Mouse (Mus musculus) small intestine, adult 2 months (tissue): ENCODE results near the gene Pde4d. TPM values are rescaled to one million over a fixed set of nuclear protein-coding genes. Genes with fewer than 3 reads are reported as not detected.

Experiments
- H3K27ac ChIP-seq: fragments of 200-500 bp; 2 replicates; pipeline ENCODE4 v1.5.1; 2012; ENCODE audit warnings: low read depth, low read length, control low read depth, inconsistent platforms; ENCODE audit not compliant: insufficient read depth
- H3K27me3 ChIP-seq: fragments of 200-500 bp; 2 replicates; pipeline ENCODE4 v1.6.1; 2012; ENCODE audit warnings: mild to moderate bottlenecking, moderate library complexity, low read length, inconsistent platforms; ENCODE audit not compliant: control insufficient read depth, insufficient read depth
- H3K36me3 ChIP-seq: fragments of 200-500 bp; 2 replicates; pipeline ENCODE4 v1.6.1; 2012; ENCODE audit warnings: mild to moderate bottlenecking, low read length, control low read depth, inconsistent platforms; ENCODE audit not compliant: control insufficient read depth, insufficient read depth
- H3K4me1 ChIP-seq: fragments of 200-500 bp; 2 replicates; pipeline ENCODE4 v1.6.1; 2012; ENCODE audit warnings: low read length, inconsistent platforms, mixed read lengths; ENCODE audit not compliant: control insufficient read depth, insufficient read depth, insufficient read length
- H3K4me3 ChIP-seq: fragments of 200-500 bp; 2 replicates; pipeline ENCODE4 v1.5.1; 2012; ENCODE audit warnings: low read depth, mild to moderate bottlenecking, control low read depth, inconsistent platforms, low read length, moderate library complexity
- CTCF ChIP-seq: fragments of 200-500 bp; IDR thresholded peaks from 2 replicates; pipeline ENCODE4 v1.5.1; 2012; ENCODE audit warnings: low read depth, mild to moderate bottlenecking, control low read depth, inconsistent platforms, low read length, moderate library complexity, mixed read lengths; ENCODE audit not compliant: insufficient replicate concordance, insufficient read length; ENCODE audit errors: extremely low read depth
- POLR2A ChIP-seq: fragments of 200-500 bp; IDR thresholded peaks from 2 replicates; pipeline ENCODE4 v1.6.1; 2012; ENCODE audit warnings: low read depth, mild to moderate bottlenecking, control low read depth, inconsistent platforms, low read length, moderate library complexity
- WGBS: fragments of 180-500 bp; shearing (Covaris S2); methylation state at CpG from one replicate; pipeline ENCODE4 v1.1.7; 2018; 5-methylcytosine and 5-hydroxymethylcytosine counted together
- polyA plus RNA-seq: library from polyadenylated mRNA; depleted of rRNA; stranded (reverse); fragments of >200 nt; gene quantifications from 2 replicates; pipeline ENCODE4 v1.2.3, GENCODE M21; 2012

Gene Pde4d
- polyA plus RNA-seq, 1 experiment, result 8.4 TPM

DNA sequence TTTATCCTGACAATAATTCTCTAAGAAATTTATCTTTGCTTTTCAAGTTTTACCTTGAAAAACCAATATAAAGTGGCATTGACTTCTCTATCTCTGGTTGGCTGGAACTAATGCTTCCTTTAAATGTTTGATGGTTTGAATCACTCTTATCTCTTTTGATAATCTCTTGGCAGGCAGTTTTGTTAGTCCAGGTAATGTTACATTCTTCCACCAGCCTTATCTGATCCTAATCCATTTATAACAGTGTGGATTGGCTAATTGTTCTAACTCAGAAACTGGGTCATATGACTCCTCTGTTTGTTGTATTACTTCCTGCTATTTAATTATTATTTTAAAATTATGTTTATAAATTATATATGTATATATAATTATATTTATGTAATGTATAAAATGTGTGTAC, 105.2 kb downstream of the Pde4d start:
- Histone ChIP-seq H3K27ac (no peak overlapping the region), H3K36me3 (no peaks in the 10 kb centered on the region), H3K27me3 (no peaks in the 10 kb centered on the region), H3K4me3 (no peak overlapping the region), H3K4me1 (peaks cover 2% of the 10 kb centered on the region; the same call in 1 of the 2 replicates)
- TF ChIP-seq CTCF (no peak), POLR2A (no peak)

GRCm38 (mm10) chr13:108596938-108597337, 147.2 kb downstream of the Pde4d start:
- no peaks in the 10 kb centered on the region for H3K36me3 ChIP-seq
- no peaks in the 10 kb centered on the region for H3K4me1 ChIP-seq
- TF ChIP-seq POLR2A (no peak), CTCF (no peak)
- no peak overlapping the region for H3K4me3 ChIP-seq
- 57% methylated on average over 3 of the region's 3 CpGs for WGBS
- H3K27ac ChIP-seq, result no peak overlapping the region
- no peaks in the 10 kb centered on the region for H3K27me3 ChIP-seq

- 74% methylated on average over 3 of the region's 3 CpGs for WGBS
- no peak for TF ChIP-seq POLR2A
- TF ChIP-seq CTCF, result no peak
- no peaks in the 10 kb centered on the region for H3K36me3 ChIP-seq
These were observed 148.9 kb downstream of the Pde4d start for GRCm38 (mm10) chr13:108598673-108599072.

GRCm38 (mm10) chr13:108599186-108599900, 149.6 kb downstream of the Pde4d start:
- Histone ChIP-seq H3K4me1 (no peaks in the 10 kb centered on the region), H3K27ac (no peak overlapping the region), H3K4me3 (no peak overlapping the region), H3K27me3 (no peaks in the 10 kb centered on the region), H3K36me3 (no peaks in the 10 kb centered on the region)
- TF ChIP-seq POLR2A, result no peak
- TF ChIP-seq CTCF, result no peak
- WGBS, result 22% methylated on average over 6 of the region's 6 CpGs

More at GRCm38 (mm10) chr13:108598673-108599072, 148.9 kb downstream of the Pde4d start:
- H3K4me3 ChIP-seq, result no peak overlapping the region
- no peaks in the 10 kb centered on the region for H3K27me3 ChIP-seq
- no peak overlapping the region for H3K27ac ChIP-seq
- no peaks in the 10 kb centered on the region for H3K4me1 ChIP-seq

- no peak for TF ChIP-seq CTCF
- no peak for TF ChIP-seq POLR2A
- H3K4me1 ChIP-seq, result no peaks in the 10 kb centered on the region
- WGBS, result 96% methylated on average over 2 of the region's 2 CpGs
These were observed 151.3 kb downstream of the Pde4d start for GRCm38 (mm10) chr13:108601021-108601420.

DNA sequence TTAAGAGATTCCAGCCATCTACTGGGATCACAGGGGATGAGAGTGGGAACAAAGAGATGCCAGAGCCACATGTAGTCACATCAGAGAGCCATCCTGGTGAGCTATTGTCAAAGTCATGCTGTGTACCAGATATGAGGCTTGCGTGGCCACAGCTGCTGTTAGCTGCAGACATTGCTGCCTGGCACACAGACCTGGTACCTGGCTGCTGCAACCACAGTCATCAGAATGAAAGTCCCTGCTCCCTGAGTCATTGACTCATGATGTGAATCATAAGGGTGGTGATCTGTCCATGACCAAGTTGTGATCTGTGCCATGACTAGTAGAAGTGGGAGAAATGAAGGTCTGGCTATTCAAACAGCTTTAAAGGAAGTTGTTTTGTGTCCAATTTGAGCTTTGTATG, 153.8 kb downstream of the Pde4d start:
- Histone ChIP-seq H3K36me3 (no peaks in the 10 kb centered on the region), H3K4me1 (no peaks in the 10 kb centered on the region), H3K27ac (no peak overlapping the region), H3K4me3 (no peak overlapping the region), H3K27me3 (no peaks in the 10 kb centered on the region)
- WGBS, result 90% methylated on average over 1 of the region's 1 CpGs
- TF ChIP-seq CTCF, result no peak
- no peak for TF ChIP-seq POLR2A

More at GRCm38 (mm10) chr13:108601021-108601420, 151.3 kb downstream of the Pde4d start:
- no peak overlapping the region for H3K27ac ChIP-seq
- no peaks in the 10 kb centered on the region for H3K27me3 ChIP-seq
- no peaks in the 10 kb centered on the region for H3K36me3 ChIP-seq
- H3K4me3 ChIP-seq, result no peak overlapping the region

GRCm38 (mm10) chr13:108604213-108604612, 154.5 kb downstream of the Pde4d start:
- H3K4me3 ChIP-seq, result no peak overlapping the region
- TF ChIP-seq CTCF (no peak), POLR2A (no peak)

More at GRCm38 (mm10) chr13:108604213-108604612, 154.5 kb downstream of the Pde4d start:
- Histone ChIP-seq H3K36me3 (no peaks in the 10 kb centered on the region), H3K27ac (no peak overlapping the region), H3K27me3 (no peaks in the 10 kb centered on the region), H3K4me1 (no peaks in the 10 kb centered on the region)
